Mouse (Mus musculus) kidney, postnatal 10 days (tissue): ENCODE results near the gene Dkk3.
"Not testable (repeated sequence)": the region's sequence is repeated elsewhere in the genome, so short reads cannot be mapped to it uniquely, and the experiment has no call there.

ENCODE experiments used
- DNase-seq: peaks from one replicate; pipeline ENCODE4 v3.0.0; 2021; ENCODE audit warnings: mixed read lengths

The Dkk3 gene

DNA sequence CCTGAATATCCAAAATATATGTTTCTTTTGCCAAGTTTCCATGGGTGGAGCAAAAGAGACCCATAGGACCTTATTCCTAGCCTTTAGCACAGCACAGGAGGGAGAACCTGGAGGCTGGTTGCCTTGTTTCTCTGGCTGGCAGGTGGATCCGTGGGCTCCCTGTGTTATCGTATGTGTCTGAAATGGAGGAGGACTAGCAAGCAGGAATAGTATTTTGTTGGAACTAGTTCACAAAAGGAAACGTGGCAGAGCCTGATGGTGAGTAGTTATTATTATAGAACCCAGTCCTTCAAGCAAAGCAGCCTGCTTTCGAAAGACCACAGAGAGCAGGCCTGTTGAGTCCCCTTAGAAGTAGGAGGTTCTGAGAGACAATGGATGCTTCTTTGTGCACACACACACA lies 6.2 kb upstream of the Dkk3 start:
- not testable (repeated sequence) for DNase-seq

DNA sequence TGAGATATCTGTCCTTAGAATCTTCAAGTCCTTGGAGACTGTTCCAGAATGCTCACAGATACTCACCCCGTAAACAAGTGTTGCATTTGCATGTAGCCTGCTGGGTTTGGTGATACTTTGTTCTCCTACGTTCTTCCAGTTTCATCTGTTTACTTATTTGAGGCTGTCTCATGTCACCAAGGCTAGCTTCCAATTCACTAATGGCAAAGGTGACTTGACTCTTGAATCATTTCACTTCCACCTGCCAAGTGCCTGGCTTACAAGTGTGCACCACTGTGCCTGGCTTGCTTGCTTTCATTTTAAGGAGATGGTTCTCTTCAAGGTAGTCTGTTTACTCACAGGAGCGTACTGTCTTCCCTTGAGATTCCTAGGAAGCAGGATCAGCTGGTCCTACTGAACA lies 5.6 kb upstream of the Dkk3 start:
- DNase-seq = no peak

DNA sequence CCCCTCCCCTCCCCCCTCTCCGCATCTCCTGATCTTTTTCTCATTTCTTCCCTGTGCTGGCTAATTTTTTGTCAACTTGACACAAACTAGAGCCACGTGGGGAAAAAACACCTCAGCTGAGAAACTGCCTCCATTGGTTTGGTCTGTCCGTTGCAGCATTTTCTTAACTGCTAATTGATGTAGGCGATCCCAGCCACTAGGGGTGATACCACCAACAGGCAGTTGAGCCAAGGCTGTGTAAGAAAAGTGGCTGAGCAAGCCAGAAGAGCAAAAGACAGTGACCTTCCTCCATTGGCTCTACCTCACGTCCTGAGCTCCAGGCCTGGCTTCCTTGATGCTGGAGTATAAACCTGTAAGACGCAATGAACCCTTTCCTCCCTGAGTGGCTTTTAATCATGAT lies 978 bp upstream of the Dkk3 start:
- DNase-seq = no peak

DNA sequence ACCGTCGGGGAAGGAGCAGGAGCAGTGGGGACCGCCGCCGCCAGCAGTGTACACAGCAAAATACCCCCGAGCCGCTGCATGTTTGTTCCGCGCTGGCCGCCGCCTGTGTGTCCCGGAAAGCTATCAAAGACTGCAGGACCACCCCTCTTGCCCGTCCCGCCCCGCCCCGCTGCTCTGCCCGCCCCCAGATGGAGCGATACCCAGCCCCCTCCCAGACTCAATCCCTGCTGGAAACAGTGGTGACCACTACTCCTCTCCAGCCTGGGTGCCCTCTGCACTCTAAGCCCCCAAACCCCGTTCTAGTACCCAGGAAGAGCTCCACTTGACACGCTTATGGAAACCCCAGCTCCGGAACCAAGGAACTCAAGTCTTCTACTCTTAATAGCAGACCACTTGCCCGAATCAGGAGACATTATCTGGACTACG lies 528 bp downstream of the Dkk3 start:
- DNase-seq = peak; percentile 77

DNA sequence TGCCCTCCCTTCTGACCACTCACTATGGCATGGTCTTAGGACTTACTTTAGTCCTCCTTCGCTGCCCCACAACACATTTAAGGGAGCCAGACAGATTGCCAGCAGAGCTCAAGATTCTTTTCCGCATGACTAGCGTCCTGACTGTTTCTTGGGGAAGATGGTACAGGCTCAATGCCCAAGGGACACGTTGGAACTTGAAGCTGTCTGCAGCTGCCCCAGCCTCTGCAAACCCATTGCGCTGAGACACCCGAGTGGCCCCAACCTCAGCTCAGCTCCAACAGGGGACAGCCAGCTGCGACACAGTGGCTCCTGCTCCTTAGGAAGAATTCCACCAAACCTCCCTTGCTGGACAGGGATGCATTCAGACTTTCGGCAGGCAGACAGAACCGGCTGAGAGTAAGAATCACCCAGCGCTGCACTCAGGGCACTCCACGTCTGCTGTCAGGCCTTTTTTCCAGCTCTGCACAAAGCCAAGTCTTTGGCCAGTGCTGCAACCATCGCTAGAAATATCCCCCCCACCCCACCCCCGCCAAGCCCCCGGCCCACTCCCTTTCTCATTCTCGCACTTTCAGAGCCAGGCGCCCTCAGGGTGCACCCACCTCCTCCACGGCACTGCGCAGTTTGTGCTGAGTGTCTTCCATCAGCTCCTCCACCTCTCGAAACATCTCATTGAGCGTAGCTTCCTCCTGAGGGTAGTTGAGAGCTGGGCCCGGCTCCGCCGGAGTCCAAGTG lies 1.1 kb downstream of the Dkk3 start:
- DNase-seq = peak; percentile 23

DNA sequence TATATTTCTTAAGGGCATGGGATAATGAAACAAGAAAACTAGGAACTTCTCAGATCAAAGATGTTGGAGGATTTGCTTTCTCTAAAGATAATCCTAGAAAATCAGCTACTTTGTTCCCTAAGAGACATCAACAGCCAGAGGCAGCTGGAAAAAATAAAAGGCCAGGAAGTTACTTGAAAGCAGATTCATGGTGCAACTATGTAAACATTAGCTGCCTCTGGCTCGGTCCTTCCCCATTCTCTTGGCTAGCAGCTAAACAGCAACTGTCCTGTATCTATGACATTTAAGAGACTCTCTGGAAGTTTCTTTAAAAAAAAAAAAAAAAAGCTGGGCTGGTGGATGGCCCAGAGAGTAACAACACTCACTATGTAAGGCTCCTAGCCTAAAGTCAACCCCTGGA lies 3.7 kb downstream of the Dkk3 start:
- peak; percentile 37 for DNase-seq

DNA sequence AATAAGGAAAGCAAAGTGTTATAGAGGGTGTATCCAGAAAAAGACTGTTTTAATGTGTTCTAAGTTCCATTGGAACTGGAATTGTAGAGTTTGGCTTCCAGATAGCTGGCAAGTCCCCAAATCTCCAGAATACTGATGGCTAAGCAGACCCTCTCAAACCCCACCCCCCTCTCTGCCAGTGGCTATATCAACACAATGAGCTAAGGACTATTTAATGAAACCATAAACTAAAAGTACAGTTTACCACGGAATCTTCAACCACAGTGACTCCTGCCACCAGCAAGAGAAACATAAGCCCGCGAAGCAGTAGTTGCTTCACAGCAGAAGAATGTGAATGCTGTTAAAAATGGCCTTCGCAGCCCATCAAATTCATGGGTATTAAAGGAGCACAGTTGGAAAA lies 4.4 kb downstream of the Dkk3 start:
- no peak for DNase-seq

DNA sequence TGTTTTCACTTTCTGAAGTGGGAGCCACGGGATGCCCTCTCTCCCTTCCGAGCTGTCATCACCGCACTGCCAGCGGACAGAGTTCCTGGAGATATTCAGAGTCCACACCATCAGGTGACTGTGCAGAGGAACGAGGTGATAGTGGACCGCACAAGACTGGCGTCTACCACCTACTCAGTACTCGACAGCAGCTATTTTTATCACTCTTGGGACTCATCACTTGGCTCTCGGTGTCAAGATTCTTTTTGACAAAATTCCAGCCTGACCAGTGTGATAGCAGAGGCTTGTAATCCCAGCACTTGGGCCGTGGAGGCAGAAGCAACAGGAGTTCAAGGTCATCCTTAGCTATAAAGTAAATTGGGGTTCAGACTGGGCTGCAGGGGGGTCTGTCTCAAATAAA lies 9.7 kb downstream of the Dkk3 start:
- no peak for DNase-seq

DNA sequence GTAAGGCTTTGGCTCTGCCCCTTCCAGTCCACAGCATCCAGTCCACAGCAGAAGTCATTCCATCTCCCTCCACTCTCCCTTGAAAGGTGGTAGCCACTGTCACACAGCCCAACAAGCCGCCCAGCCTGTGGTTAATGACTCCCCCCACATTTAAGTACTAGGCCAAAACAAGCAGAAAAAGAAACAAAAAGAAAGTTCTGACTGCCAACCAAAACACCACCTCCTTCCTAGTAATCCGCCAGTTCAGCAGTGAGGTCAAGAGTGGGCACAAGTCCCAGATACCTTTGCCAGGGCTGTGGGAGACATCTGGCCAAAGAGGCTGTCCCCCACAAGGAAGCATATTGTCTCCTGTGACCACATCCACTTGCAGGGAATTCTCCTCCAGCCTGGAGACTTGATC lies 10.9 kb downstream of the Dkk3 start:
- DNase-seq = no peak

DNA sequence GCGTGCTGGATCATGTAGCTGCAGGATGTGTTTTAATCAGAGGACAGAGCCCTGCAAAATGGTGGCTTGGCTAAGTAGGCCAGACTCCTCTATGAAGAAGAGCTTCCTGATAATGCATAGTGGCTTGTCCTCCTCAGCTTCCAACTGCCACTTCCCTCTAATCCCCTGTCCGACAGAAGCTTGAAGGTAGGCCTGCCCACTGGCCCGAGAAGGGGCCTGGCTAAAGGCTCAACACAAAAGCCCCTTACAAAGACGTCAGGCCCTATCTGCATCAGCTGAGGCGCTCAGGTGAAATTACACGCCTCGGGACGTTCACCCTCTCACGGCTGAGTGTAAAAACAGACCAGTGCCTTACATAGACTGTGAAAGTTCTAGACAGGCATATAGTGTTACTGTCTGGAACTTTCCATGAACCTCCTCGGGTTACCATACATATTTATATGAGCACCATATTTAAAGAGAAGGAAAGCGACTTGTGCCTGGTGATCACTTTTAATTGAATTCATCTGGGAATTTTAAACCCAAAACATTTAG lies 14.1 kb downstream of the Dkk3 start:
- DNase-seq = no peak

DNA sequence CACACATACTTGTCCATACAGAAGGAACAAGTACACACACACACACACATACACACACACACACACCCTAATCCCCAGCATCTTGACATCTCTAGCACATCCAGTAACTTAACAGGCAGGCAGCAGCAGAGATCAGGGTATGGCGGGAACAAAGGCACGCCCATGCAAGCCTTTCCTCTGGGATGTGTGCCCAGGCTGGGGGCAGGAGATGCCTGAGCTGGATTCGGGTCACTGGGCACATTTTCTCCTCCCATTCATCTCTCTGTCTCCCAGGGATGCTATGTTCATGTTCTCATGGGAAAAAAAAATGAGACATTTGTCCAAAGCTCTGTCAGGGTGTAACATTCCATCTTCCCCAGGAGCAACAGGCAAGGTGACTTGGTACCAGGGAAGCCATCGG lies 14.9 kb downstream of the Dkk3 start:
- no peak for DNase-seq

DNA sequence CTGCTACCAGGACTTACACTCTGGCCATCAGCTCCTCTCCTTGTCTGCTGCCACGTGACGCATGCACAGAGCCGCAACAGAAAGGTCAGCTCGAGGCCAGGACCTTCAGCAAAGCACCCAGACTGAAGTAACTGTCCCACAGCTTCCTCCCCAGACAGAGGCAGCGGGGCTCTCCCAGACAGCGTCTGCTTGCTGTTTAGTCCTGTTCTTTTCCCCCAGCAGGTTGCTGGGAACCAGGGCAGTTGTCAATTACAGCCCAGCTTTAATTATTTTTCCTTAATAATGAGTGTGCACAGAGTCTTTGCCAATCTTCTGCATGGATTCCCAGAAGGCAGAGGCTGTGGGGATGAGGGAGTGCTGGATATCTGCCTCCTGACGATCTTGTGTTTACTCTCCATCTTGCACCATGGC lies 15.8 kb downstream of the Dkk3 start:
- no peak for DNase-seq

DNA sequence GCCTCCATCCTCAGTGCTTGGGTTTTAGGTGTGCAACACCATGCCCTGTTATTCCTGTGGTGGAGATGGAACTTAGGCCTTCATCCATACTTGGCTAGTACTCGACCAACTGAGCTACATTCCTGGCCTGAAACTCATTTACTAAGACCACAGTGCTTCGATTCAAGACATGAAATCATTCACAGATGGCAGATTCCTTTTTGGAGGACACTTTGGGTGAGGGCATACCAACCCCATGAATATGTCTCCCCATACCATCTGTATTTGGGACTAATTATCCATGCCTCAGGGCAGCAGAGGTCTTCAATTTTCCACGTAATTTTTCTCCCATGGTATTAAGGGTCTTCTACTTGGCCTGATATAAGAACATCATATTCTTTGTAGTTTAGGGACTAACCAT lies 16.2 kb downstream of the Dkk3 start:
- DNase-seq = no peak

DNA sequence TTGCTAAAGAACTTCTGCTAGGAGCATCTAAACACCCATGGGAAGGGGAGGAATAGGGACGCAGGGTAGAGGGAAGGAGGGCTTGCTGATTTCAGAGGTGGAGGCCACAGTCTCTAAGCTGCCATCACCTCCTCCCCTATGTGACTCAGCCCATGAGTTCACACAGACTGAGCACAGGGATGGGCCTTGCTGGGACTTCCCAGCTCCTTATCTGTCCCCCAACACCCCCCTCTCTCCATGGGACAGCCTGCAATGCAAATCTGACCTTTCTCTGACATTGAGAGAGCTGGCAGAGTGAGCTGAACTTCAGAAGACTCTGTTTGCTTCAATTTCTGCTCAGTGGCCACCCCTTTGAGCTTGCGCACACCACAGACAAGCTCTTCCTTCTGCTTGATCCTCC lies 18.1 kb downstream of the Dkk3 start:
- no peak for DNase-seq

DNA sequence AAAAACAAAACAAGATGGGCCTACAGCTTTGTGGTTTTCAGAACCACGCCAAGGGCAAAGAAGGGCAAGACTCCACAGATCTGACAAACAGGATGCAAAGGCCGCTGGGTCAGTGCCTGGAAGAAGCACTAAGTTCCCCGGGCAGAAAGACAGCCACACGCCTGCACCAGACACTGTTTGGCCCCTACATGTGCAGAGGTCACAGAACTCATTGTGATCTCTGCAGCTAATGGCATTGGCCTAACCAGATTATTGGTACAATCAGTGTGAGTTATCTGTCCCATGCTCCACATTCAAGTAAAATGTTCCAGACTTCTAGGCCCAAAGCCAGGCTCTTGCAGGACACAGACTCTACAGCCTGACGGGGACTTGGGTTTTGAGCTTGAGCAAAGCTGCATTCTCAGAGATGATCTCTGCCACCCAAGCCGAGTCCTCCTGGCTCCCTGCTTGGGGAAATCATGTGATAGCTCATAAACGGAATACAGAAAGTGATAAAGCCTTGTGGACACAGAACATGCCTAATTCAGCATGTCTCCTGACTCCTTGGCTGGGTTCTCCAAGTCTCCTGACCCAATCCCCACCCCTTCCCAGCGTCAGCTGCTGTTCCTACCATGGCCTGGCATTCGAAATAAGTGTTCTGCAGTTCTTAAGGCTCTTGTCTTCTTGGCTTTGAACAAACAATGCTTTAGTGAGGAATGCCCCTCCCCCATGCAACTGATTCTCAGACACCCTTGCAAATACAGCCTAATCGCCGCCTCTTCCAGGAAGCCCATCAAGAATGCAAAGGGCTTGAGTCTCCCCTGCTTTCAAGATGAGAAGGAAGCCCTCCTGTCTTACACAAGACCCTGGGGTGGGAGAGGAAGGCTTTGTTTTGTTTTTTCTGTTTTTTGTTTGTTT lies 20.1 kb downstream of the Dkk3 start:
- DNase-seq = peak; percentile 68

DNA sequence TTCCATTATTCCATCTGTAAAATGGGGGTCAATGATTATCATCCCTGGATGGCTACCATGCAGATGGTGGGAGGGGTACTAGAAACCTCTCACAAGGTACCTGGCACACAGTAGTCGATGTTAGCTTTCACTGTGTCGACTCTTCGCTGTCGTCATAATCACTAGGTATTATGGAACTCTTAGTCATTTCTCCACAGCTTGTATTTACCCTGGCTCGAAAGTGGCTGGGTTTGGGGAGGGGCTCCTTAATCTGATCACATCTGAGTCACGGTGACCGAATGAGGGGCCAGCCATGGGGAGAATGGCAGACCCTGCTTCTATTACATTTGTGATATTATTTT lies 20.7 kb downstream of the Dkk3 start:
- no peak for DNase-seq

DNA sequence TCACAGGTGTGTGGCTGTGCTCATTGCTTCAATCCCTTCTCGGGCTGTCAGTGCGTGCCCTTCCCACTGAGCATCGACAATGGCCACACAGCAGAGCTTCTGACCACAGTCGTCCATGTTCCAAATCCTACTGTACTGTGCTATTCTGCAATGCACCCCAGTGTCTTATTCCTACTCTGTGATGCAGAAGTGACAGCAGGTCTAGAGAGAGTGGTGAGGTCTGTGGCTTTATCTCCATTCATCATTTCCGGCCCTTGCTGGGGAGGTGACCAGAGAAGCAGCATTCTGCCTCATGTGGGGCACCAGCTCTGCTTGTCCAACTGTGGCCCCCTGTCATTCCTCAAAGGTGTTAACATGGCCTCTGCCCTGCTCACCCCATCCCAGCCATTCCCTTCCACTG lies 22.3 kb downstream of the Dkk3 start:
- no peak for DNase-seq

DNA sequence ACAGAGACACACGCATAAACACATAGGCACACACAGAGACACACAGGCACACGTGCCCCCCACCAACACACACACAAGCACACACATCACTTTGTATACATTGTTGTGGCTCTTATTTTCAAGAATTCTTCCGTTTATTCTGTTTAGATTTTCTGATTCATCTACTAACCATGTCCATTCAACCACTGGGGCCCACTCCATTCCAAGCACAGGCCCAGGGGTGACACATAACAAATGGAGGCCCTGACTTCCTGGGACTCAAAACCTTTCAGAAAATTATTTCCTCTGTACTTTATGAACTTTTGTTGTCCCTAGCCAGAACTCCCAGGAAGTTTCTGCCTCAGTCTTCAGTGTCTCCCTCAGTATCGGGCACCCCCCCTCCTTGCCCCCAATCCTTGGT lies 23.7 kb downstream of the Dkk3 start:
- no peak for DNase-seq

DNA sequence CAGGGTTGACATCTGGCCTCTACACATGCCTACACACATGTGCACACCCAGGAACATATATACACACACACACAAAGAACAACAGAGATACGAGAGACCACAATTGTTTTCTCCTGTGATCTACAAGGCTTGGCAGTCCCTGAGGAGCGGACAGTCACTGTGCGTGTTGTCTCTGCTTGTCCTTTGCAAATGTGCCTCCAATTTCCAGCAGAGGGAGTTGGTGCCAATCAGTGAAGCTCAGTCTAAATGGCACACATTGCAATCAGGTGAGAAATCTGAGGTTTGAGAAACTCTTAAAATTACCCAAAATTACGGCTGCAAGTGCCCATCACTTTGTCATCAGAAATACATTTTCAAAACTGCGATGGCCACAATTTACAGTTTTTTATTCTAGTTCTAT lies 25.6 kb downstream of the Dkk3 start:
- no peak for DNase-seq

DNA sequence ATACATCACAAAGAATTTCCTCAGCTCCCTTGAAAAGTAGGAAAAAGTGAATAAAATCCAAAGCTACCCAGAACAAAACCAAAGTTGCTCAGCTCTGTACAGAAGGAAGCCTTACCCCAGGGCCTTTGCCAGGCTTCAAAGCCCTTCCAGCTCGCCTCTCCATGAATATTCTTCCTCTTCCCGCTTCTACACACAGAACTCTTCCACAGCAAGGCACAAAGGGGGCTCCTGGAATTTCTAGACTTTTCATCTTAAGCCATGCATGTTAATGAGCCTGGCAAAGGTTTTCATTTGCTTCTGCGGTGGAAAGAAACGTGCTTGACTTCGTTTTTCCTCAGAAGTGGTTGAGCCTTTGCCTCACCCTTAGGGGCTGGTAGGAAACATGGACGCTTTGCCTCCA lies 26.9 kb downstream of the Dkk3 start:
- no peak for DNase-seq

DNA sequence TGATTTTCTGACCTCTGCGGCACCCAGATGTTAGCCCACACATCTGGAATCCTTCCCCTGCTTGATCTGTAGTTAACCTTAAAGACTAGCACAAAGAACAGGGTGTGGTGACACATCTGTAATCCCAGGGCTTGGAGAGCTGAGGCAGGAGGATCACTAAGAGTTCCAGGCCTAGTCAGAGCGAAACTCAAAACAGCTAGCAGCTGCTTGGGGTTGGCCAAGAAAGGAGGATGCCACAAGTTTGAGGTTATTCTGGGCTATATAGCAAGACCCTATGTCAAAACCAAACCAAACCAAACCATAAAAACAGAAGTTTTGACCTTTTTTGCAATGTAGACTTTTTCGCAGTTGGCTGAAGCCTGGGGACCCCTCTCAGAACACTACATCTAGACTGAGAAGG lies 28.2 kb downstream of the Dkk3 start:
- DNase-seq = no peak

DNA sequence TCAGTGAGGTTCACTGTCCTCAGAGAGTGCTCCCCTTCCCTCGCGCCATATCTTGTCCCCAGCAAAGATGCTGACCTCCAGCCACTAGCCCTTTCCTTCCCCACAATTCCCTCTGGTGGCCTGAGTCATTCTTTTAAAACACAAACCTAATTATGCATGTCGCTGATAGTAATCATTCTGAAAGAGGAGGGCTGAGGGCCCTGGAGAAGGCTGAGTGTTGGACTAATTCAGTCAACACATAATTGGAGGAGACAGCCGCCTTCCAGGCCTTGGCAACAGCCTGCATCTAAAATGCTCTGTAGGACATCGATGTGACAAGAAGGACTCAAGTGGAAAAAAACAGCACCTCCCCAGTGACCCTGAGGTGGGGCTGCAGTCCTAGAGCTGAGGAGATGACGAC lies 29.0 kb downstream of the Dkk3 start:
- DNase-seq = no peak

DNA sequence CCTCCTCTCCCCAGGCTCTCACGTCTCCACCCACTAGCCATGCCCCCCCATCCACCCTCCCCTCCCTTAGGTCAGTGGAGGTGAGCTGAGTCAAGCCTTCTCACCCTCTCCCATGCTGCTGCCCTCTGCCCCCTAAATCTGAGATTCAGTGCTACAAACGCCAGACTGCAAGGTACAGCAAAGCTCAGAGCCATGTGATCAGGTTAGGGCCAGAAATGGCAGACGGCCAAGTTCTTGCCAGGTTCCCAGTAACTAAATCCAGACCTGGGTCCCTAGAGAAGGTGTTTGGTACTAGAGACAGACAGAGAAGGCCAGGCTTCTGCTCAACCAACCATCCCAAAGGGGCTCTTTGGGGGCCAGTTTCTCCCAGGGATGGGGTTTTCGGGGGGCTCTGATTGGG lies 30.0 kb downstream of the Dkk3 start:
- DNase-seq = peak; percentile 73

DNA sequence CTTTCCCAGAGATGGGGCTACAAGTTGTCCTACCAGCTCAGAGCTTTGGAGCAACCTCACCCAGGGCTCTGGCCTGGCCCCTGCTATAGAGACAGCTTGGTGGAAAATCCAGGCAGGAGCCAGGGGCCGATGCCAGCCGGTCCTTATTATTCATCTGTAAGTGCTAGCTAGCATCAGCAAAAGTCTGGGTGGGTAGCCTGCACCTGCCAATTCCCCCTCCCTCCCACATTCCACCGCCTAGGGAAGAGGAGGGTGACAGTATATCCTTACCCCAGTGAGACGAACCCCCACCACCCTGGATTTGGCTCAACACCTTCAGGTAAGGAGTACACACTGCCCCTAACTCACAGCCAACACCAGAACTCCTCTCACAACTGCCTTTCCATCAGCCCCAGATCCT lies 30.9 kb downstream of the Dkk3 start:
- no peak for DNase-seq
